Mouse (Mus musculus) megakaryocyte, embryonic 14.5 days (primary cell): ENCODE measurements around the gene Gpr12. TPM values are rescaled to one million over a fixed set of nuclear protein-coding genes. Genes with fewer than 3 reads are reported as not detected.

ENCODE experiments used
- H3K27me3 ChIP-seq: replicated peaks from 2 replicates; pipeline ENCODE3; 2012; ENCODE audit warnings: inconsistent platforms
- H3K36me3 ChIP-seq: replicated peaks from 2 replicates; pipeline ENCODE3; 2012; ENCODE audit warnings: low read length, inconsistent platforms, mixed read lengths
- H3K4me1 ChIP-seq: 2 replicates; pipeline ENCODE4 v1.6.1; 2012; ENCODE audit warnings: inconsistent platforms
- H3K4me3 ChIP-seq: replicated peaks from 2 replicates; pipeline ENCODE3; 2012; ENCODE audit warnings: moderate library complexity, mild to moderate bottlenecking, inconsistent platforms
- H3K9me3 ChIP-seq: 2 replicates; pipeline ENCODE4 v1.6.1; 2012; ENCODE audit warnings: inconsistent platforms
- FLI1 ChIP-seq: IDR thresholded peaks from 2 replicates; pipeline ENCODE4 v1.6.1; 2012; ENCODE audit warnings: low read length, inconsistent platforms, mixed read lengths
- GATA1 ChIP-seq: IDR thresholded peaks from 3 replicates; pipeline ENCODE4 v1.6.1; 2012; ENCODE audit warnings: mixed read lengths, low read length, inconsistent platforms, borderline replicate concordance
- polyA plus RNA-seq: library from polyadenylated mRNA; stranded (reverse); fragments of >175 nt; gene quantifications from 2 replicates; pipeline ENCODE4 v1.2.3, GENCODE M21; 2012; ENCODE audit warnings: low replicate concordance; ENCODE audit not compliant: insufficient read depth

Gene Gpr12
- polyA plus RNA-seq = 0.11 TPM in 1 of 2 replicates, not detected in the other

DNA sequence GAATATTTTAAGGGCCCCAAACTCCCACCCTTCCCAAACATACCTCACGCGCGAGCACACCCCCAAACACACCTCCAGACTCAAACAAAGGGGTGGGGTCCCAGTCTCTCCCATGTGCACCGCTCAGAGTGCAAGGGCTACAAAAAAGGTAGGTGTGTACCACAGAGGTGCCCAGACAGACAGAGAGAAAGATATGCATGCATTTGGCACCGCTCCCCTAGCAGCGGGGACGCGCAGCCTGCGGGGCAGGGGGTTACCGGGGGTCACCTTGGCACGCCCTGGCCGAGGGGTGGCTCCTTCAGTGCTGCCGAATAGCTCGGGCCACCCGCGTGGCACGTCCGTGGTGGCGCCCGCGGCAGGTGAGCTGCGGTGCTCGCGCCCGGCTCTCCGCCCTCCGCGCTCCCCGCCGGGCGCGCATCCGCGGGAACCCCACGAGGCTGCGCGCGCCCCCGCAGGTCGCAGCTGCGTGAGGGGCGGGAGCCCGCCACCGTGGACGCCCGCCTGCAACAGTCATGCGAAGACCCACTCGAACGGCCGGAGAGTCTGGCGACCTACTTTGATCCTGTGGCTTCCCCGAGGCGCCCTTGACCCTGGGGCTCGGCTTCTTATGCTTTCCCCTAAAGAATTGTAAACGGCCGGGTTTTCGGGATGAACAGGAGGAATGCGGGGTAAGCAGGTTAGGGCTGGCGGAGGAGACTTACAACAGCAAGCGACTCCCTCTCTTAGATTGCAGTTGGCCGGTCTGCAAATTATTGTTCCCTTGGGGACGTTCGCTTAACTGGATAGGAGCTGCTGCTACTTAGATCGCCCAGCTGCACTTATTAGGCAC lies at the start of gene Gpr12:
Gene Gpr12, minus strand, starts transcription at position 762 of the 829 bp plus-strand sequence.
- Histone ChIP-seq H3K9me3 (no peaks in the 10 kb centered on the region), H3K4me3 (no peak within 1 kb of the TSS), H3K27me3 (peaks cover 40% of the 10 kb centered on the region), H3K36me3 (no peaks in the 10 kb centered on the region), H3K4me1 (no peaks in the 10 kb centered on the region; the same call in 1 of the 2 replicates)
- no peak for TF ChIP-seq FLI1
- TF ChIP-seq GATA1 = no peak

DNA sequence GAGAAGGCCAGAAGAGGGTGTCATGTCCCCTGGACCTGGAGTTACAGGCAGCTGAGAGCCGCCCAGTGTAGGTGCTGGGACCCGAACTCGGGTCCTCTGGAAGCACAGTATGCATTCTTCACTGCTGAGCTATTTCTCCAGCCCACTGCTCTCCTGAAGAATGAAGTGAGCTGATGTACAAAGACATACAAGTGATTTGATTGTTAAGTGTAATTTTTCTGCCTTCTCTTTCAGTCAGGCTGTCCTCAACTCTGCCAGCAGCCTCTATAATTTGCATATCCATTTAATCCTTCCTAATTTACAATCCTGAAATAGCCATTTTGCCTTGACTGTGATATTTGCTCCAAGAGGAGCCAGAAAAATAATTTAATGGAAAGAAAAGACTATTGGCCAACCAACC lies 46.6 kb upstream of the Gpr12 start:
- H3K27me3 ChIP-seq = peaks cover 2% of the 10 kb centered on the region
- TF ChIP-seq FLI1 (no peak), GATA1 (no peak)
- no peaks in the 10 kb centered on the region for H3K36me3 ChIP-seq
- H3K4me3 ChIP-seq = no peak overlapping the region
- no peaks in the 10 kb centered on the region for H3K4me1 ChIP-seq
- peaks cover 4% of the 10 kb centered on the region; the same call in 1 of the 2 replicates for H3K9me3 ChIP-seq

DNA sequence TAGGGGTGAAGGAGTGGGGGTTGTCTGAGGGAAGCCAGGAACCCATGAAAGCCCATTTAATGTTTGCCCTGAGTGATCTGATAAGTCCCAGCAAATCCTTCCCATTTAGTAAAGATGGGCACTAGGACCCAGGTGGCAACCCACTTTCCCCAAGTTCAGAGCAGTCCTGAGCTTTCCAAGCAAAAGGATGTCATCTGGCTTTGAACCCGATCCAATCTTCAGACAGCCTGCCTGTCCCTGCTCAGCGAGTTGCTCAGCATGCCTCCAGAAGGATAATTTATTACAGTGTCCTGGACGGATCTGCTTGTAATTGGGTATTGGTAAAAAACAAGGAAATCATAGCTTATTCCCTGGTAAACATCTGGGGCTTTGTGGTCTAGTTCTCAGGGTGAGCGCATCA lies 45.9 kb upstream of the Gpr12 start:
- peaks cover 4% of the 10 kb centered on the region; the same call in 1 of the 2 replicates for H3K9me3 ChIP-seq

GRCm38 (mm10) chr5:146629636-146630035 lies 44.6 kb upstream of the Gpr12 start:
- TF ChIP-seq FLI1 (no peak), GATA1 (no peak)
- H3K4me1 ChIP-seq = no peaks in the 10 kb centered on the region
- H3K9me3 ChIP-seq = peaks cover 4% of the 10 kb centered on the region; the same call in 1 of the 2 replicates
- peaks cover 2% of the 10 kb centered on the region for H3K27me3 ChIP-seq
- no peaks in the 10 kb centered on the region for H3K36me3 ChIP-seq
- H3K4me3 ChIP-seq = no peak overlapping the region

More for the DNA sequence above, 45.9 kb upstream of the Gpr12 start:
- Histone ChIP-seq H3K4me3 (no peak overlapping the region), H3K4me1 (no peaks in the 10 kb centered on the region), H3K36me3 (no peaks in the 10 kb centered on the region), H3K27me3 (peaks cover 2% of the 10 kb centered on the region)
- TF ChIP-seq GATA1 (no peak), FLI1 (no peak)

DNA sequence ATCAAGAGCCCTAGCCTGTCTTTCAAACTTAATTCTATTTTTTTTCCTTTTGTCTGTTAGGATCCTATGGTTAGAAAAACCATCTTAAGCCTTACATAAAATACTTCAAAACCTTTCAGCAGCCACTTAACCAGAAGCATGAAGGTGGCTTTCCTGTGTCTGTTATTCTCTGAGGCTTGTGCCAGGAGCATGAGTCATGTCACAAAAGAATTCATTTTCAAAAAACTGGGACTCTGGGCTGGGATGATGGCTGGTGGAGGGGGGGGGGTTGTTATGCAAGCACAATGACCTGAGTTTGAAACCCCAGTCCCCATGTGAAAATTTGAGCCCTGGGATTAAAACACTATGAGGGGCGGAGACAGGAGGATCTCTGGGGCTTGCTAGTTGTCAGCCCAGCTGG lies 43.8 kb upstream of the Gpr12 start:
- peaks cover 4% of the 10 kb centered on the region; the same call in 1 of the 2 replicates for H3K9me3 ChIP-seq
- peaks cover 2% of the 10 kb centered on the region for H3K27me3 ChIP-seq
- no peak overlapping the region for H3K4me3 ChIP-seq
- no peaks in the 10 kb centered on the region for H3K4me1 ChIP-seq
- TF ChIP-seq GATA1 (no peak), FLI1 (no peak)
- H3K36me3 ChIP-seq = no peaks in the 10 kb centered on the region

DNA sequence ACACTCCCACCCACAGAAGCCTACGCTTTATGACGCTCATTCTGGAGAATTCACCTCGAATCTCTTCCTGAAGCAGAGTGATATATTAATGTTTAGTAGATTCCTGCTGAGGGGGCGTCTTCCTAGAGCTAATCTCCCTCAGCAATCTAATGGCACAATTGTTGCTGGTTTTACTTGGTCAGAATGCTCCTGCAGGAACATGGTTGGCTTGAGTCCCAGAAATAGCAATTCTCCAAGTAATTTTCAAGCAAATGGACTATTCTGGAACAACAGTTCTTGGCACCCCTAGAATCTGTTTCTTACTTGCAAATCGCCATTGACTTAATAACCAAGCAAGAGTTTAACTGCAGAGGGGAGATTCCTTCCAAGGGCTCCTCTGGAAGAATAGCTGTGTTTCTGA lies 42.9 kb upstream of the Gpr12 start:
- Histone ChIP-seq H3K9me3 (peaks cover 3% of the 10 kb centered on the region; the same call in 1 of the 2 replicates), H3K4me1 (no peaks in the 10 kb centered on the region), H3K36me3 (no peaks in the 10 kb centered on the region), H3K27me3 (peaks cover 2% of the 10 kb centered on the region), H3K4me3 (no peak overlapping the region)
- TF ChIP-seq GATA1 (no peak), FLI1 (no peak)

DNA sequence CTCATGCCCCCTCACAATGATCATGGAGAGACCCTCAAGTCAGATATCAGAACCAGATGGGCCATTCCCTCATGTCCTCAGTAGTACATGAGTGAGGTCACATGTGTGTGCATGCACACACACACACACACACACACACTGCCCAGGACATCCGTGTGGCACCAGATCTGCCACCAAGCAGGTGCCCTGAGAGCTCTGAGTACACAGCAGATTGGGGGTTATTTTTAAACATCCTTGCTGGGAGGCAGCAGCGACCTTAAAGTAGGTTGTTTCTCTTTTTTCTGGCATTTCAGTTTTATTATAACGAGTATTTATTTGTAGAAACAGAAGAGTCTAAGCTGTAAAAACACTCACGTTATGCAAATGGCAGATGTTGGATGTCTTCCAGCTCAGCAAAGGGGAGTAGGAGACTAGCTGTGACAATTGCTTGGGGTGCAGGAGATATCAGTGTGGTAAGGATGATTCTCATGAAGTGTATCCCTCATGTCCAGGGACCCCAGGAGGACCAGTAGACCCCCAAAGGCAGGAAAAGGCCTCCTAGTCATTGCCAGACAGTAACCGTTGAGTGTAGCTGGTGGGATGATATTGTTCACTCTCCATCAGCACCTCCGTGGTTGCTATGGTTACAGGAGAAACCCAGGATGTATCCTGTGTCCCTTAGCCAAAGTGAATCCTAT lies 40.7 kb upstream of the Gpr12 start:
- no peaks in the 10 kb centered on the region for H3K4me1 ChIP-seq
- H3K36me3 ChIP-seq = no peaks in the 10 kb centered on the region
- TF ChIP-seq FLI1 (no peak), GATA1 (no peak)
- no peaks in the 10 kb centered on the region for H3K9me3 ChIP-seq
- peaks cover 2% of the 10 kb centered on the region for H3K27me3 ChIP-seq
- no peak overlapping the region for H3K4me3 ChIP-seq

- no peak overlapping the region for H3K4me3 ChIP-seq
- no peak for TF ChIP-seq GATA1
- no peak for TF ChIP-seq FLI1
- no peaks in the 10 kb centered on the region for H3K36me3 ChIP-seq
- peaks cover 9% of the 10 kb centered on the region; the same call in 1 of the 2 replicates for H3K9me3 ChIP-seq
- H3K4me1 ChIP-seq = no peaks in the 10 kb centered on the region
- peaks cover 2% of the 10 kb centered on the region for H3K27me3 ChIP-seq
These were observed 26.8 kb upstream of the Gpr12 start for GRCm38 (mm10) chr5:146611830-146612229.

DNA sequence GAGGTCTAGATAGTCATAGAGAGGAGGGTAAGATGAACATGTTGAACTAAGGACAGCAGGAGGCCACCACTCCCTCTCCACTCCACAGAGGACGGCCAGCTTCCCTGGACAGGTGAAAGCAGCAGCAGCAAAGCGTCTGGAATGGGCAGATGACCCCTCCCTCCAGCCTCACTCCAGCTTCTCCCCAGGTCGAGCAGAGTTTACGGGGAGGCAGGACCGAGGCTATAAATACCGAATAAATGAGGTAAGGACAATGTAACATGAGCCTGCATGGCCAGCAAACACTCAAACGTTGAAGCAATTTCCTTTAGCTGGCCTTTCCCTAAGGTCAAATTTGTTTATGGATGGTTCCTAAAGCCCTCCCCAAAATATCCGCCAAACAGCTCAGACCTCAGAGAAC lies 26.0 kb upstream of the Gpr12 start:
- Histone ChIP-seq H3K4me1 (no peaks in the 10 kb centered on the region), H3K27me3 (peaks cover 2% of the 10 kb centered on the region), H3K4me3 (no peak overlapping the region), H3K36me3 (no peaks in the 10 kb centered on the region), H3K9me3 (peaks cover 9% of the 10 kb centered on the region; the same call in 1 of the 2 replicates)
- TF ChIP-seq GATA1 = no peak
- TF ChIP-seq FLI1 = no peak

DNA sequence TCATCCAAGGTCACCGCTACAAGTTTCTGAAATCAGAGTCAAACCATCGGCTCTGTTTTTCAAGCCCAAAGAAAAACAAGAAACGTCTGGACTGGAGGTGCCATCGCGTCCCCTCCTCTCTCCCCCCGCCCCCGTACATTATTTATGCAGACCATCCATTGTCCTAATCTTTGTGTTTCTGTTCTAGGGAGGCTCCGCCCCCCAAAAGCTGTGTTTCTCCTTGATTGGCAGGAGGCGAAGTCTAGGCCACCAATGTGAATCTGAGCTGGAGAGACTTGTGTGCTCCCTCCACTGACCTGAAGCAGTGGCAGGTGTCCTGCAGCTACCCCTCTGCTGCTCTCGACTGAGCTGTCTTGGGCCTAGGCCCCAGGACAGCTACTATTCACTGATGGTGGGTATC lies 24.6 kb upstream of the Gpr12 start:
- Histone ChIP-seq H3K9me3 (peaks cover 8% of the 10 kb centered on the region; the same call in 1 of the 2 replicates), H3K4me3 (no peak overlapping the region), H3K36me3 (no peaks in the 10 kb centered on the region), H3K4me1 (no peaks in the 10 kb centered on the region), H3K27me3 (peaks cover 2% of the 10 kb centered on the region)
- TF ChIP-seq GATA1 (no peak), FLI1 (no peak)
